Mouse (Mus musculus): Measurements from ENCODE around the gene Limch1. TPM values are rescaled to one million over a fixed set of nuclear protein-coding genes. Genes with fewer than 3 reads are reported as not detected.

The Limch1 gene
- polyA plus RNA-seq, 1 experiment from 2014 or later = 13.0 TPM

DNA sequence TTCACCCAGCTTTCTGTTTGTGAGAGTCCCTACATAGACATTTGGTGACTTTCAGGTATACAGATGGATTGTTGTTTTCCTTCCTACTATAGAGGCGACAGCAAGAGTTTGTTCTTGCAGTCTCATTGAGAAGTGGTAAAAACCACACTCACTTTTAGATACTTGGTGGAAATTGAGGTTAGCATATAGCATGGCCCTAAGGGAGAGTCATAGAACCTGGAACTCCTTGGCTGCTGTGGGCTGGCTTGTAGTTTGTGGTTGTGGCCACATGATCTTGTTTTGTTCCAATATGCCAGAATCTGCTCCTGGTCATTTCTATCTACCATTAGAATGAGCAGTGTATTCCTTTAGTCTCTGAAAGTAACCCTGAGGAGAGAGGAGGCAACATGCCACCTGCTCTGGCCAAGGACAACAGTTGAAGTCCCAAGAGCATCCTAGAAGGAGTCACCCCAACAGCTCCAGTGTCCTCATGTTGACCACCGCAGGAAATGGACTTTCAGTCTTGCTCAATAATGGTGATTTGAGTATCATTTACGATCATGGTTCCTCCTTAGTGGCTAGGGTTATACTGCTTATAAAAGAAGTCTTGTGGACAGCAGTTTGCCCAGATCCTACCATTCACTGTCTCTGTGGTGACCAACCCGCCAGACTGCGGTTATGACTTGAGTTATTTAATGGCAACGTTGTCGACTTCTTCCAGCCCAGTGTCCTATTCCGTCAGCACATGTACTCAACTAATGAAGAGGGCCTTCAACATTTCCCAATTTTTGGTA, 71.7 kb downstream of the Limch1 start:
- no peak overlapping the region for H3K4me2 ChIP-seq (ENCODE audit: low read depth, low read length)
- H3K4me1 ChIP-seq (ENCODE audit: control insufficient read depth, insufficient read depth, low read length) = no peaks in the 10 kb centered on the region
- H3K36me3 ChIP-seq (ENCODE audit: control insufficient read depth, insufficient read depth, low read length) = no peaks in the 10 kb centered on the region
- ATAC-seq (ENCODE audit: insufficient read depth, low FRiP score) = no peak
- H3K27me3 ChIP-seq (ENCODE audit: control insufficient read depth, insufficient read depth, low read length) = no peaks in the 10 kb centered on the region
- H3K9ac ChIP-seq (ENCODE audit: low read length) = no peak overlapping the region
- no peak overlapping the region for H3K27ac ChIP-seq (ENCODE audit: low read length)
- WGBS = 94% methylated on average over 8 of the region's 8 CpGs
- H3K4me3 ChIP-seq (replicated peaks; ENCODE audit: low read length) = no peak overlapping the region
- no peaks in the 10 kb centered on the region for H3K9me3 ChIP-seq (replicated peaks; ENCODE audit: control insufficient read depth, low read length)

DNA sequence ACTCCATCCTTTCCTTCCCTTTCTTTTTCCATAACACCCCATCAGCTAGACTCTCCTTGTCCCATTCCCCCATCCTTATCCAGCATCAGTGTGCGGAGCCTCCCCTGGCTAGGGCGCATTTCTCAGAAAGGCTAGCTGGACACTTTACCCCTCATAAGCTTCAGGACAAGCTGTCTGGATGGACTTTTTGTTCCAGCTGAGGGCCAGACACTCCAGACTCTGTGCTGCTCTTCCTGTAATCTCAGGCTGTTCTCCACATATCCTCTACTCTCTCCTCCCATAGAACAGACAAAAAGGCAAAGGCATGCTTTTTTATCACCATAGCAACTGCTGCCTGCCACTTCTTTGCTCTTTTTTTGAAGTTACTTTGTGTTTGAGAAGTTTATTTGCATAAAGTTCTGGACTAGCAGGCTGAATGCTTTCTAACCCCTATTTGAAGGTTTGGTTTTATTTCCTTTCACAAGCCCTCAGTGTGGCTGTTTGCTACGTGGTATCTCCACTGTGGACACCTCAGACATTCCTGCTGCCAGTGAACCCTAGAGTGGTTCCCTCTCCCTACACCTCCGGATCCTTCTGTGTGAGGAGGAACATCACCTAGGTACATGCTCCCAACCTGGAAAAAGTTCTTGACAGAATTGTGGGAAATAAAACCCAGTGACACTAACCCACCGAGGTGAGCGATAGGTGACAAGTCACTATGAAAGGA, 77.0 kb downstream of the Limch1 start:
- no peaks in the 10 kb centered on the region for H3K27me3 ChIP-seq (ENCODE audit: control insufficient read depth, insufficient read depth, low read length)
- no peaks in the 10 kb centered on the region for H3K9me3 ChIP-seq (replicated peaks; ENCODE audit: control insufficient read depth, low read length)
- no peaks in the 10 kb centered on the region for H3K36me3 ChIP-seq (ENCODE audit: control insufficient read depth, insufficient read depth, low read length)
- no peaks in the 10 kb centered on the region for H3K4me1 ChIP-seq (ENCODE audit: control insufficient read depth, insufficient read depth, low read length)
- no peak overlapping the region for H3K27ac ChIP-seq (ENCODE audit: low read length)
- ATAC-seq (ENCODE audit: insufficient read depth, low FRiP score) = no peak
- no peak overlapping the region for H3K4me3 ChIP-seq (replicated peaks; ENCODE audit: low read length)
- 85% methylated on average over 6 of the region's 6 CpGs for WGBS
- H3K9ac ChIP-seq (ENCODE audit: low read length) = no peak overlapping the region
- no peak overlapping the region for H3K4me2 ChIP-seq (ENCODE audit: low read depth, low read length)

DNA sequence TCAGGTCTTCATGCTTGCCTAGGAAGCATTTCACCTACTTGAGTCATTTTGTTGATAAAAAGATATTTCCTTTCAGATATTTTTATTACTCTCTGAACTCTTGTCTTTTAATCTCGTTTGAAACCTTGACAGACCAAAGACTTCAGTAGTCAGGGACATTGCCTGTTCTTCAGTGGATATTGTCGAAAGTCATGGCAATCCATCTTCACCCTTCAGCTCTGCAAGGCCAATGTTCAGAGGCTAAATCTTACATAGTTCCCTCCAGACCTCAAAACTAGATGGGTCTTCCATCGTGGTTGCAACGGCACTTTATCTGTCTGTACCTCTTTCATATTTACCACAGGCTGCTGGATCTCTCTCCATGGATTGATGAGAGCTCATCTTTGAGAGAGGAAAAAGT, 80.0 kb downstream of the Limch1 start:
- no peak for ATAC-seq (ENCODE audit: insufficient read depth, low FRiP score)
- no peak overlapping the region for H3K4me2 ChIP-seq (ENCODE audit: low read depth, low read length)
- no peaks in the 10 kb centered on the region for H3K4me1 ChIP-seq (ENCODE audit: control insufficient read depth, insufficient read depth, low read length)
- no peaks in the 10 kb centered on the region for H3K9me3 ChIP-seq (replicated peaks; ENCODE audit: control insufficient read depth, low read length)
- H3K36me3 ChIP-seq (ENCODE audit: control insufficient read depth, insufficient read depth, low read length) = no peaks in the 10 kb centered on the region
- 83% methylated on average over 4 of the region's 4 CpGs for WGBS
- H3K27ac ChIP-seq (ENCODE audit: low read length) = no peak overlapping the region
- H3K27me3 ChIP-seq (ENCODE audit: control insufficient read depth, insufficient read depth, low read length) = no peaks in the 10 kb centered on the region
- H3K4me3 ChIP-seq (replicated peaks; ENCODE audit: low read length) = no peak overlapping the region
- no peak overlapping the region for H3K9ac ChIP-seq (ENCODE audit: low read length)

DNA sequence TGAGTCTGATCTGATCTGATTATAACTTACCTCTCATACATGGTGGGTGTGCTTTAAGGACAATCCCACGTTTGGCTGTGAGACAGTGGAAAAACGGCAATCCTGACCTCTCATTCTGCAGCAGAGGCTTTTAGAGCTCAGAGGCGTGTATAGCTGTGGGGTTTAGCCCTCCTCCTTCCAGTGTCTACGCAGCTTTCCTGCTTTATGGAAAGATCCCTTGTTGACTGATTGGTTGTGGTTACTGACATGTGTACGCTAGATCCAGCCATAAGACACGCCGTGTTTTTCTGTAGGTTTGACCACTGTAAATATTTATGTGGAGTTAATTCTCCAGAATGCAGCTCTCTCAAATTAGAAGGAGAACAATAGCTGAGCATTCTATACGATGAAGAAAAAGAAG, 81.2 kb downstream of the Limch1 start:
- Histone ChIP-seq H3K36me3 (ENCODE audit: control insufficient read depth, insufficient read depth, low read length) (no peaks in the 10 kb centered on the region), H3K4me1 (ENCODE audit: control insufficient read depth, insufficient read depth, low read length) (no peaks in the 10 kb centered on the region), H3K4me2 (ENCODE audit: low read depth, low read length) (no peak overlapping the region), H3K27ac (ENCODE audit: low read length) (no peak overlapping the region), H3K9me3 (replicated peaks; ENCODE audit: control insufficient read depth, low read length) (no peaks in the 10 kb centered on the region), H3K9ac (ENCODE audit: low read length) (no peak overlapping the region), H3K4me3 (replicated peaks; ENCODE audit: low read length) (no peak overlapping the region), H3K27me3 (ENCODE audit: control insufficient read depth, insufficient read depth, low read length) (no peaks in the 10 kb centered on the region)
- 39% methylated on average over 8 of the region's 8 CpGs for WGBS
- ATAC-seq (ENCODE audit: insufficient read depth, low FRiP score) = no peak

GRCm38 (mm10) chr5:66829505-66829904, 83.9 kb downstream of the Limch1 start:
- WGBS = 75% methylated on average over 5 of the region's 5 CpGs
- no peaks in the 10 kb centered on the region for H3K9me3 ChIP-seq (replicated peaks; ENCODE audit: control insufficient read depth, low read length)
- no peaks in the 10 kb centered on the region for H3K4me1 ChIP-seq (ENCODE audit: control insufficient read depth, insufficient read depth, low read length)
- H3K27me3 ChIP-seq (ENCODE audit: control insufficient read depth, insufficient read depth, low read length) = no peaks in the 10 kb centered on the region
- H3K9ac ChIP-seq (ENCODE audit: low read length) = no peak overlapping the region
- H3K4me2 ChIP-seq (ENCODE audit: low read depth, low read length) = no peak overlapping the region
- ATAC-seq (ENCODE audit: insufficient read depth, low FRiP score) = no peak
- no peaks in the 10 kb centered on the region for H3K36me3 ChIP-seq (ENCODE audit: control insufficient read depth, insufficient read depth, low read length)
- H3K27ac ChIP-seq (ENCODE audit: low read length) = no peak overlapping the region
- no peak overlapping the region for H3K4me3 ChIP-seq (replicated peaks; ENCODE audit: low read length)

GRCm38 (mm10) chr5:66830206-66830605, 84.6 kb downstream of the Limch1 start:
- Histone ChIP-seq H3K4me3 (replicated peaks; ENCODE audit: low read length) (no peak overlapping the region), H3K27ac (ENCODE audit: low read length) (no peak overlapping the region), H3K4me2 (ENCODE audit: low read depth, low read length) (no peak overlapping the region), H3K9me3 (replicated peaks; ENCODE audit: control insufficient read depth, low read length) (no peaks in the 10 kb centered on the region), H3K27me3 (ENCODE audit: control insufficient read depth, insufficient read depth, low read length) (no peaks in the 10 kb centered on the region), H3K4me1 (ENCODE audit: control insufficient read depth, insufficient read depth, low read length) (no peaks in the 10 kb centered on the region), H3K36me3 (ENCODE audit: control insufficient read depth, insufficient read depth, low read length) (no peaks in the 10 kb centered on the region), H3K9ac (ENCODE audit: low read length) (no peak overlapping the region)
- no peak for ATAC-seq (ENCODE audit: insufficient read depth, low FRiP score)
- WGBS = 91% methylated on average over 10 of the region's 10 CpGs

GRCm38 (mm10) chr5:66834756-66835155, 89.1 kb downstream of the Limch1 start:
- Histone ChIP-seq H3K9me3 (replicated peaks; ENCODE audit: control insufficient read depth, low read length) (no peaks in the 10 kb centered on the region), H3K4me1 (ENCODE audit: control insufficient read depth, insufficient read depth, low read length) (no peaks in the 10 kb centered on the region), H3K4me3 (replicated peaks; ENCODE audit: low read length) (no peak overlapping the region), H3K27me3 (ENCODE audit: control insufficient read depth, insufficient read depth, low read length) (no peaks in the 10 kb centered on the region), H3K27ac (ENCODE audit: low read length) (no peak overlapping the region), H3K4me2 (ENCODE audit: low read depth, low read length) (no peak overlapping the region), H3K9ac (ENCODE audit: low read length) (no peak overlapping the region), H3K36me3 (ENCODE audit: control insufficient read depth, insufficient read depth, low read length) (no peaks in the 10 kb centered on the region)
- no peak for ATAC-seq (ENCODE audit: insufficient read depth, low FRiP score)
- WGBS = 30% methylated on average over 6 of the region's 6 CpGs

DNA sequence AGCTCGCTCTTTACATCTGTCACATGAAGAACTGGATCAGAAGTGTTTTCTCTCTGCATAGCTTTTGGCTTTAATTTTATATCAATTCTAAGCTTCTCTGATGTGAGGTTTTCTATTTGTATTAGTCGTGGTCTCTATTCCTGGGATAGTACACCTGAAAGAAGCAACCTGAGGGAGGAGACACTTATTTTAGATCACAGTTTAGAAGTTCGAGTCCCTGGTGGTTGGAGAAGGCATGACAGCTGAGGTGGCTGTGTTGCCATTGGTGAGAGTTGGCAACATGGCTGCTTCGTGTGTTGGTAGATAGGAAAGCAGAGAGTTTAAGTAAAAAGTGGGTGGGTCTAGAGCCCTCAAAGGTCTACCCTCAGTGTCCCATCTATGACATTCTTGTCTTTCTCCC, 91.3 kb downstream of the Limch1 start:
- H3K4me1 ChIP-seq (ENCODE audit: control insufficient read depth, insufficient read depth, low read length) = no peaks in the 10 kb centered on the region
- no peak overlapping the region for H3K4me2 ChIP-seq (ENCODE audit: low read depth, low read length)
- ATAC-seq (ENCODE audit: insufficient read depth, low FRiP score) = no peak
- H3K27me3 ChIP-seq (ENCODE audit: control insufficient read depth, insufficient read depth, low read length) = no peaks in the 10 kb centered on the region
- no peak overlapping the region for H3K9ac ChIP-seq (ENCODE audit: low read length)
- no peaks in the 10 kb centered on the region for H3K9me3 ChIP-seq (replicated peaks; ENCODE audit: control insufficient read depth, low read length)
- WGBS = 77% methylated on average over 4 of the region's 4 CpGs
- H3K4me3 ChIP-seq (replicated peaks; ENCODE audit: low read length) = no peak overlapping the region
- no peaks in the 10 kb centered on the region for H3K36me3 ChIP-seq (ENCODE audit: control insufficient read depth, insufficient read depth, low read length)
- no peak overlapping the region for H3K27ac ChIP-seq (ENCODE audit: low read length)

GRCm38 (mm10) chr5:66841971-66842370, 96.3 kb downstream of the Limch1 start:
- Histone ChIP-seq H3K4me3 (replicated peaks; ENCODE audit: low read length) (no peak overlapping the region), H3K27me3 (ENCODE audit: control insufficient read depth, insufficient read depth, low read length) (no peaks in the 10 kb centered on the region), H3K36me3 (ENCODE audit: control insufficient read depth, insufficient read depth, low read length) (no peaks in the 10 kb centered on the region), H3K27ac (ENCODE audit: low read length) (no peak overlapping the region), H3K4me2 (ENCODE audit: low read depth, low read length) (no peak overlapping the region), H3K9me3 (replicated peaks; ENCODE audit: control insufficient read depth, low read length) (no peaks in the 10 kb centered on the region), H3K9ac (ENCODE audit: low read length) (no peak overlapping the region), H3K4me1 (ENCODE audit: control insufficient read depth, insufficient read depth, low read length) (no peaks in the 10 kb centered on the region)
- 87% methylated on average over 2 of the region's 2 CpGs for WGBS
- ATAC-seq (ENCODE audit: insufficient read depth, low FRiP score) = no peak

All from stomach, embryonic 16.5 days (tissue).